Mouse (Mus musculus) stomach, postnatal 0 days (tissue): Measurements from ENCODE around the gene B3galt5.

ENCODE experiments used
- CTCF ChIP-seq: IDR thresholded peaks from 2 replicates; pipeline ENCODE4 v1.5.1; 2016; ENCODE audit warnings: antibody characterized with exemption, low read depth, mild to moderate bottlenecking, moderate library complexity
- EP300 ChIP-seq: optimal IDR thresholded peaks from 2 replicates; pipeline ENCODE3; 2016; ENCODE audit warnings: antibody characterized with exemption

- TF ChIP-seq CTCF (no peak), EP300 (no peak)
Measured at GRCm38 (mm10) chr16:96341945-96342344, 106.3 kb downstream of the B3galt5 start.
